Mouse (Mus musculus) right cerebral cortex, postnatal 36 days (tissue): Measurements from ENCODE around the gene Atg14.
"Not testable (repeated sequence)": the region's sequence is repeated elsewhere in the genome, so short reads cannot be mapped to it uniquely, and the experiment has no call there.

Experiments used
- DNase-seq, 2 experiments: peaks; one replicate each; pipeline ENCODE4 v3.0.0; 2022; ENCODE audit warnings: low spot score in 2 of 2, mixed read lengths in 1 of 2

Atg14 gene

DNA sequence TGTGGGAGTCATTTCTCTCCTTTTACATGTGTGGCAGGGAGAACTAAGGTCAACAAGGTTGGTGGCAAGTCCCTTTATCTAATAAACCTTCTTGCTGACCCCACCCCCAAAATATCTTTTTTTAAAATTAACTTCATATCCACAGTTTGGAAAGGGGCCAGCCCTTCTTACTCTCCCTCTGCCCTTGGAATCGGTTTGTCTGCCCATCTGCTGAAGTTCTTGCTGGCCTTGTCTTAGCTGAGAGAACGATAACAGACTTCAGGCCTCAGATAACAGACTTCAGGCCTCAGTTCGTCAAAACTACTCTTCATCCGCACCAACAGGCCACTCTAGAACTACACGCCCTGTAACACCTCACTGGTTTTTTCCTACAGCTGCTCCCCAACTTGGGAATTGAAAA, 26.2 kb downstream of the Atg14 start:
- no peak for DNase-seq

DNA sequence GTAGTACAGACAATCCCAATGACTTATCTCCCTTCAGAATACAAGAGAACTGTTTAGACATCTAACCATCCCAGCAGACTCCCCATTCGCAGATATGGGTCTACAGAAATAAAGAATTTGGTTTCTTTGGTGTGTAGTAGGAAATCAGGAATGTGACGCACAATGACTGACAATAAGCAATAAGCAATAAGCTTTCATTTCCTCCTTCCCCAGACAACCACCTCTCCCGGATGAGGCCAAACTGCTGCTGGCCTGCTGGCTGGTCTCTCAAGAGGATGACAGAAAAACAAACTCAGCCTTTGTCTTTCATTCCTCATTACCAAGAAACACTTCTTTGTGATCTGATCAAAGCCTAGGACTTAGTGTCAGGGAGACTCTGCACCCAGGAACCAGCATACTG, 28.2 kb downstream of the Atg14 start:
- DNase-seq, result no peak

DNA sequence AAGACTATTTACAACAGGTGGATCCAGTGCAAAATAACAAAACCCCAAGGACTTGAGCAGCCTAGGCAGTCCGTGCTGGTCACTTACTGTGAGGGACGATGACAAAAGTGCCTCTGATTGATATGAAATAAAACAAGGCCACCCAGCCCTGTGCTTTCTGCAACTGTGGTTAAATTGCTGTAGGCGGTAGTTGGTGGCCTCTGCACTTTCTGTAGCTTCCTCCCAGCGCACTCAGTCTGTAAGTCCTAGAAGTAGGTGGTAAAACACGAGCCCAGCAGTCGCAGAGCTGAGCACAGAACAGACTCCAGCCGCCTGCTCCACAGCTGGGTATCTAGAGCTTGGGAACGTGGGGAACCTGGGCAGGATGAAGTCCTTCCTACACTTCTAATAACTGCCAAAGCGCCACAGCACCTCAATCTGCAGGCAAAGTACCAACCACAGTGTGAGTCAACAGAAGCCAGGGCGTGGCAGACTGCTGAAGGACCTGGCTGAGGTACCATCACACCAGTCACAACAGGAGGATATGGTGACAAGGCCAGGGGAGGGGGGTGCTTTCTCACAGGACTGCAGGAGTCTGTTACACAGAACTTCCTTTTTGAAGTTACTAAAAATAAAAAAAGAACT, 29.0 kb downstream of the Atg14 start:
- DNase-seq, result no peak

DNA sequence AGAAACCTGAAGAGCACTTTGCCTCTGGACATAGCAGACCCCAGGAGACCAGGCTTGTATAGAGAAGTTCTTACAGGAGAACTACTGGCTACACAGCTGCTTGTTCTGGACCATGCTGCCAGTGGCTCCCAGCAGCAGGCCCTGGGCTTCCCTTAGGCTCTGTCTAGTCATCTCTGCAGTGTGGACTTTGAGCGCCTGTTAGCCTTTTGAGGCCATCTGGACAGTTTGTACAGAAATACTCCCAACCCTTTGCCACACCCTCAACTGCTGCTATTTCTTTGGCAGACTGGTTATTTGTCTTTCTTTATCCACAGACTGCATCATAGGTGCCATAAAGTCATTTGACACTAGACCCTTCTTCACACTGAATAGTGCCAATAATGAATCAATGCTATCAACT, 35.4 kb downstream of the Atg14 start:
- no peak for DNase-seq

DNA sequence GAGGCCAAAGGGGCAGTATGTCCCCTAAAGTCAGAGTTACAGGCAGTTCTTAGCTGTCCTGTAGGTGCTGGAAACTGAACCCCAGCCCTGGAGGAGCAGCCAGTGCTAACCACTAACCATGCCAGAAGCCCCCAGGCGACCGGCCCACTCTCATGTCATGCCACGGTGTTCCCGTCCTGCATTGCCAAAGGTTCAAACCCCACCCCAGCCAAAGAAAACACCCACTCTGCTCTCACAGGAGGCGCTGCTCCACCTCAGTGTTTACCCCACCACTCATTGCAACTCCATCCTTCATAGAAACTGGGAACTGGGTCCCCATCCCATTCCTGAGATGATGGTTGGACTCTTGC, 36.3 kb downstream of the Atg14 start:
- DNase-seq, result no peak

DNA sequence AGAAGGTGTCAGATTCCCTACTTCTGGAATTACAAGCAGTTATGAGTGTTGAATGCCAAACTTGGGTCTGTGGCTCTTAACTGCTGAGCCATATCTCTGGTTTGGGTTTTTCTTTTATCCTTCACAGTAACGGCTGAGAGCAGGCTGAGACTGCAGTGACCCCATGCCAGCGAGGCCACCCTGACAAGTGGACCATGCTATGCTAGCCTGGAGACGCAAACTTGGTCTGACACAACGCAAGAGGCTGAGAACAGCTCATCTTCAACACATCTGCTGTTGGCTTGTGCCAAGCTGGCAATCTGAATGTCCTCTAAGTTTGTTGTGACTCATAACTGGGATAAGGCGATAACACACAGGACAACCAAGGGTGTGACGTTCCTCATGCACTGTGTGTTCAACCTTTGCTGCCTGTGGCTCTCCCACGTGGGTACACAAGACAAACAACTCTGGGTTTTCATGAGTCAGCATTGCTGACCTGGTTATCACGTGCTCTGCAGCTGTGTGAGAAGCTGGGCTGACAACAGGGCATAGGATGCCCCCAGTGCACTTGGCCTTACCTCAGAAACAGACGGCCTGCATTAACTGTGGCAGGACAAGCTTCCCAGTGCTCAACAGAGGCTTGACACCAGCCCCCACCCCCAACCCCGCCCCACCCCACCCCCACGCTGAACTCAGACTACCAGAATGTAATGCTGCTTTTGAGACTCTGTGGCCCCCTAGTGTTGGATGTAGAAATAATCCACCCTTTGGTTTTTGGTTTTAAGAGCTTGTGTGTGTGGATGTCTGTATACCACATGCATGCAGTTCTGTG, 36.9 kb downstream of the Atg14 start:
- DNase-seq, result peak; percentile 44 to 66

DNA sequence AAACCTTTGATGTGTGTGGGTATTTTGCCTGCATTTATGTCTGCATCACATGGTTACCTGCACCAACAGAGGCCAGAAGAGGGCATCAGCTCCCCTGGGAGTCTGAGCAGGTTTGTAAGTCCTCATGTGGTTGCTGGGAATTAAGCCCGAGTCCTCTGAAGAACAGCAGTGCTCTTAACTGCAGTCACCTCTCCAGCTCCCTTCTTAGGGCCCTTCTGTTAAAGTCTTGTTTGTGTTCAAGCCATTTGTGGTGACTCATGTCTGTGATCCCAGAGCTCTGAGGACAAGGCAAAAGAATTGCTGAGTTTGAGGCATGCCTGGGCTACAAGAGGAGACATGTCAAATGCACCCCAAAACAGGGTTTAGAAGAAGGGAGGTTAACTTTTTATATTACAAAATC, 38.0 kb downstream of the Atg14 start:
- no peak for DNase-seq

DNA sequence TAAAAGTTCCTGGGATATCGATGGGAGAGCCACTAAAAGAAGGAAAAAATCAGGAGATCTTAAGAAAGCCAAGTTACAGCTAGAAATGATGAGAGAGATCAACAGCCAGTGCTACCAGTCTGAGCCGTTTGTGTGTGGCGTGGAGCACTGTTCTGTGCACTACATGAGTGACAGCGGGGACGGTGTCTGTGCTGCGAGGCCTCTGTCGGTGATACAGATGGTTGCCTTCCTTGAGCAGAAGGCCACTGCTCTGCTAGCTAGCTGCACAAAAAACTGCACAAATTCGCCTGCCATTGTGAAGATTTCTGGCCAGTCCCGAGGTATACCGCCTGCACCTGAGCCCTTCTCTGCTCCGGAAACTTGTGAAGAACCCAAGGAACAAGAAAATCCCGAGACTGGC, 40.9 kb downstream of the Atg14 start:
- not testable (repeated sequence) for DNase-seq

DNA sequence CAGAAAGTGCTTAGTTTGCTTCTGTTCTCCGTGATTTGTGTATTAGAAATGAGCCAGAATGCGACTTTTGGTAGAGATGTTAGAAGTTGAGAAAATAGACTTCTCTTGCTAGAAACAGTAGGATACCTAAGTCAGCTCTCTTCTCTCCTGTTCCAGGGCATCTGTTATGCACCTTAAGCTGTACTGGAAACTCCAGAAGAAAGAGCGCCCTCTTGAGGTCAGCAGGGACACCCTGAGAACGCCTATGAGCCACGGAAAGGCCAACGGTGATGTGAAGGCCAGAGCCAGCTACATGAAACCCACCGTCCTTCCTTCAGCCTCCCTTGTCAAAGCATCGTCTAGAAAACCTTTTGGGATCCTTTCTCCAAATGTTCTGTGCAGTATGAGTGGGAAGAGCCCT, 41.4 kb downstream of the Atg14 start:
- DNase-seq, result peak; percentile 30 to 69

DNA sequence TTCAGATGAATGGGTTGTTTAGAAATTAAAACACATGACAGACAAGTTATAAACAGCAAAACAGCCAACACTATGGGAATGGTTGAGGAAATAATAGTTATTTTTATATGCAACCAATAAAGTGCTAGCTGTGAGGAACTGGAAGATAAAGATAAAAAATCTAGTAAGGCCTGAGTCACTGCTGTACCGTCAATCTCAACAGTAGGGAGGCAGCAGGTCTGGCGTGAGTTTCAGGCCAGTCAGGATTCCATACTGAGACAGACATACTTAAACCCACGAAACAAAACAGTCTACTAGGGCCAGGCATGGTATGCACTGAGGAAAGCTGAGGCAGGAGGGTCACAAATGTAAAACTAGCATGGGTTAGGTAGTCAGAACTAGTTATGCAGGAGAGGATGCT, 42.2 kb downstream of the Atg14 start:
- no peak for DNase-seq

DNA sequence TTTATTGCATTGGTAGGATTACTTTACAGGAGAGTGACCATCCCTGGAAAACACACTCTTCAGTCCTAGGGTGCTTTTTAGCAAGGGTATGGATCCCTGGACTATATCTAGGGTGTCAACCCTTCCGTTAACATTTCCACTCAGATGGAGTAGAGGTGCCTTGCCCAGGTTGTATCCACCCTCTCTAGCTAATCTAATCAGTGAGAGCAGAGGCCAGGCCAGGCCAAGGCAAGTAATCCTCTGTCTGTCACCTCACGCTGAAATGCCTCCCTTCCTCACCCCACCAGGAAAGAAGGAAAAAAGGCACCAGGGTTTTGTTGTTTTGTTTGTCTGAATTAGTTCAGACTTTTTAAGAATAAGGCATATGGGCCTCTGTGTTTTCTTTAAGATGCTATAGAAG, 42.6 kb downstream of the Atg14 start:
- DNase-seq, result no peak

DNA sequence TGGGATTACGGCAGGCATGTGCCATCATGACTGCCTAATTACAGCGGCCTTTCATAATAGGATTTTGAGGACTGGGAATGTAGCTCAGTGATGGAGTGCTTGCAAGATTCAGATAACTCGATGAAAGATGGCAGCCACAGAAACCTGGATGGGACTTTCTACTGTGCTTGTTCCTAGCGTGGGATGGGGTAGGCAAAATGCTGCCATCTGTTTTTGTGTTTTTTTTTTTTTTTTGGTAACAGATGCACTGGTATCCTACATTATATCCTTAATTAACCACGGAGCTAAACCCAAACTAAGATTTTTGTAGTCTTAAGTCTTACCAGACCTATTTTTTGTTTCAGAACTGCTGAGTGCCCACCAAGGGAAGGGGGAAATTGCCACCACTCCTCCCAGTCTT, 44.6 kb downstream of the Atg14 start:
- no peak for DNase-seq

DNA sequence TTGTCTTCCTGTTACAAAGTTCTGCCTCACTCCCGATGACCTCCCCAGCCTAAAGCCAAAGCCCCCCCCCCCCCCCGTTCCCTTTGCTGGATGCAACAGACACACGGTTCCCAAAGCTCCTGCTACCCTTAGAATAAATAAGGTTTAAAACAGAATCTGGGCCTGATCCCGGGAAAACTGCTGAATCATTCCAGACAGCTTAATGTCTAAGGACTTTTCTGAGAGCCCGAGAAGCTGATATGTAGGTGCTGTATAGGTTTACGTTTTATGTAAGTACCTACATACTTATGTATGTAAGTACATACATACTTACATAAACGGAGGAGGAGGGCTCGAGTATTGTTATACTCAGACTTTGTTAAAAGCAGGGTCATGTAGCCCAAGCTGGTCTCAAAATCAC, 45.1 kb downstream of the Atg14 start:
- no peak for DNase-seq

DNA sequence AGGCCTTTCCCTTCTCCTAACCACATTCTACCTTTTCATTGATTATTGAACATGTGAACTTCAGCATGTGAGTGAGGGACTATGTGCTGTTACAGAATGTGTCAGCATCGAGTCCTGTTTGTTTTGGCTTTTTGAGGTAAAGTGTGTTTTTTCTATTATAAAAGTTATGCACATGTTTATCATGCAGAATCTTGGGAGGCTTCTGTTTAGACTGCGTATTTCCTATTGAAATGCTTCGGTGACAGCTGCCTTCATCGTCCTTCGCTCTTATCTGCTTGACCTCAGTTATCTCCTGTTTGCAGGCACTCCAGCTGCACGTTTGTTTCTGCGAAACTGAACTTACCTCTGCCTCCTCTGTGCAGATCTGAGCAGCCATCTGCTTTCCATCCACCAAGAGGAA, 48.1 kb downstream of the Atg14 start:
- no peak for DNase-seq

DNA sequence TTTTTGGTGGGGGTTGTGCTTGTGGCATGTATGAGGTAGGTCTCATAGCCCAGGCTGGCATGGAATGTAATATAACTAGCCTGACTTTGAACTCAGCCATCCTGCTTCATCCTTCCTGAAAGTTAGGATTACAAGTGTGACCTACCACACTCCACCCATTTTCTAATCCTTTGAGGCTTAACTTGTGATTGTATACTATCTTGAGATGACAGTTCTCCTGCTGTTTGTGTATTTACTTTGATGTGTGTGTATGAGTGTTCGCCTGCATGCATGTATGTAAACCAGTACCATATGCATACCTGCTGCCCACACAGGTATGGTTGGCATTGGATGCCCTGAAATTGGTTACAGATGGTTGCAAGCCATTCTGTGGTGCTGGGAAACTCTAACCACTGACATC, 48.8 kb downstream of the Atg14 start:
- DNase-seq, result no peak

DNA sequence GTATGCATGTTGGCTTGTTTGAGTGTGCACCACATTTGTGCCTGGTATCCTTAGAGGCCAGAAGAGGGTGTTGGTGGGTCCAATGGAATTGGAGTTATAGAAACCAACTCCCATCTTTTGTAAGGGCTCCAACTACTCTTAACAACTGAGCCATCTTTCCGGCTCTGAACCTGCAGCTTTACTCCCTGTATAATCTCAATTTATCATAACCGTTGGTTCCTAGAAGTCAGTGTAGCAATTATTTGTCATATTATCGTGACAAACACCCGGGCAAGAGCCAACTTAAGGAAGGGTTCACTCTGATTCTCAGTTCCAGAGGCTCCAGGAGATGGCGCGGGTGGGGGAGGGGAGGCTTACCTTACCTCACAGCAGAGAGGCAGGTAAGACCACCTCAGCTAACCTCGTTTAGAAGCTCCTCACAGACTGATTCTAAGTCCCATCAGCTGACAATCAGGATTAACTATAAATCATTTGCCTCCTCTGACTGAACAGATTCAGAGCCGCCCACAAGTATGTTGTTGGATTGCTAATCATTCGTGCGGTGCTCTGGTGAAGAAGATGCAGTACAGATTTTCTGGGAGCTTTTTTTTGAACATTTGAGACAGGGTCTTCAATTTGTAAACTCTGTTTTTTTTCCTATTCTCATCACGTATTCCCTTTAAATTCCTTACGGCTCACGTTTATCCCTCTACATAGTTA, 49.5 kb downstream of the Atg14 start:
- DNase-seq, result no peak

DNA sequence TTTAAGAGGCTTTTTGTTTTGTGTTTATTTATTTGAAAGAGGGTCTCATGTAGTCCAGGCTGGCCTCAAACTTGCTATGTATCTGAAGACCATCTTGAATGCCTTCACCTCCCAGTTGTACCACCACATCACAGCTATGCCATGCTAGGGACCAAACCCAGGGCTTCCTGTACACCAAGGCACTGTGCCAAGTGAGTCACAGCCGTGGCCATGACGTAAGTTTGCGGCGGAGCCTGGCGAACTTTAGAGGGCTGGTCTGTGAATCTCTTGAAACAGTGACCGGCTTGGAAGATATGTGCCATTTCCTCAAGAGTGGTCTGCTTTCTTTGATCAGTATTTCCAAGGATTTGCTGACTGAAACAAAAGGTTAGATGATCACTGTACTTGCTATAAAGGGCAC, 51.8 kb downstream of the Atg14 start:
- no peak for DNase-seq

DNA sequence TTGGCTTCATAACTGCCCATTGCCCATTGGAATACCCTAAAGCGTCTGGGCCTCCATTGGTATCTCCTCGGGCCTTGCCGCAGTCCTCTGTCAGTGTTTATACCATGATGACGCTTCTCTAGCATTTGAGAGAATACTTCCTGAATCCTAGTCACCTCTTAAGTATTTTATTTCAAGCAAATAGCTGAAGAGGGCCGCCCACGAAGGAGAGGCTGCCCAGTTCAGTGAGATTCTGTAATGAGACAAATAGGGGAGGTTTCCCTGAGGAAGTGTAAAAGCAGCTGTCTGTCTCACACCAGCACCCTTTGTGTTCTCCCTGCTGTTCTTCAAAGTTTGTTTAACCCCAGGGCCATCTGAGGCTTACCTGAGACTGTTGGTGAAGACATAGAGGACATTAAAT, 53.7 kb downstream of the Atg14 start:
- no peak for DNase-seq

DNA sequence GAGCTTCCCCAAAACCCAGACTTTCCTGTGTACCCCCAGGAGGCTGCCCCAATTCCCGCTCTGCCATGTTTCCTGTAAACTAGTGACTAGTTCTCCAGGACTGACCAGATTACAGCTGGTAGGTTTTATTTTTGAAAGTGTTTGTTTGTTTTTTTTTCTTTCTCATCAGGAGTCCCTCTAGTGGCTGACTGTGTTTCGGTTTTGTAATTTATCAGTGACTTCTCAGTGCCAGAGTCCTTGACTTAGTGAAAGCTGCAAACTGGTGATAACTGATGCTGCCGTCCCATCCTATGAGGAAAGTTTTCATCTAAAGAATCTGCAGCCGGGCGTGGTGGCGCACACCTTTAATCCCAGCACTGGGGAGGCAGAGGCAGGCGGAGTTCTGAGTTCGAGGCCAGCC, 54.8 kb downstream of the Atg14 start:
- no peak for DNase-seq

DNA sequence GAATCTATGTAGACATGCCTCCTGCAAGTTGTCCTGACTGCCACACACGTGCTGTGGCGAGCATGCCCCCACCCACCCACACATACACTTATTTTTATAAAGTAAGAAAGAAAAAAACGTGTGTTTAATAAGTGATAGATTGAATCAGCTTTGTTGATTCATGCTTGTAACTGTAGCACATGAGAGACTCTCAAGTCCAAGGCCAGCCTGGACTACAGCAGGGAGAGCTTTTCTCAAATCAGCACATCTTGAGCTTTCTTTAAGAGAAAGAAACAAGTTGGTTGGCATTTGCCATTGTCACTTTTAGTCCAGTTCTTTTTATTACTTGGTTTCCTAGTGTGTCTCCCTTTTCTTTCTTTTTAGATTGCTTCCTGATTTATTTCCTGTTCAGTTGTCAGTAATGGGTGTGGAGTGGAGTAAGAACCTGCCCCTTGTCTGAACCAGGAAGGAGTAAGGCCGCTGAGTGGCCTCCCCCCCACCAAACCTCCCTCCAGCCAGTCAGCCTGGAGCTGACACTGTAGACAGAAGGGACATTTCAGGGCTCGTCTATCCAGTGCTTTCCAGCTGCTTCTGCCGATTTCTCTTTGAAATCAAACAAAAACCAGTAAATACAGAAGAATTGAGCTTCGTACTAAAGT, 55.5 kb downstream of the Atg14 start:
- no peak for DNase-seq

DNA sequence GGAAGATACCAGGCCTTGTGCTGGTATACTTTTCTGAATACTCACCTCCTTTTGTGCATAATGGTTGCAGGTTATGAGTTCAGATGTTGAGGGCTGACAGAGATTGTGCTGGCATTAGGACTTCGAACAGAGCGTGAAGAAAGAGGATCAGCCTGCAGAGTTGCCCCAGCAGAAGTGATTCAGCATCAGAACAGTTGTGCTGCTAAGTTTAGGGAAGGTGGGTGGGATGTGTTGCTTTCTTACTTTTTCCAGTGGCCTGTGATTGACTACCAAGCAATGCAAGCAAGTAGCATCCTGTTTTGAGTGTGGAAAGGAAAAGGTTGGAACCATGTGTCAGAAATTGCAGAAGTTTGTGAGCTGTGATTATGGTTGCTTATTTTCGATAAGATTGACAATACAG, 56.8 kb downstream of the Atg14 start:
- DNase-seq, result peak; percentile 23 to 67

DNA sequence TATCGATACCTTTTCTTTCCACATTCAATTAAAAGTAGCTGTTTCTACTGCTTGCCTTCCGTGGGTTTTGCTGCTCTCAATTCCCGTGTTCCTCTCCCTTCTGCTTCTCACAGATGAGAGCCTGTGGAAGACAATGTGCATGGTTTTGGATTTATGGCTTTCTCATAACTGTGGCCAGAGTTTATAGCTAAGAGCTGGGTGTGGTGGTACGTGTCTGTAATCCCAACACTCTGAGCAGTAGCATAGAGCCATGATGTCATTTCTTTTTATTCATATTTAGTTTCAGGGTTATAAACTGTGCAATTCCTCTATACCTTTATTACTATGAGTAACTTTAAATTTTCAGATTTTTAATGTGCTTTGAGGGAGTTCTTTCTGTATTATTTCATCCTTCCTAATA, 60.2 kb downstream of the Atg14 start:
- DNase-seq, result no peak

DNA sequence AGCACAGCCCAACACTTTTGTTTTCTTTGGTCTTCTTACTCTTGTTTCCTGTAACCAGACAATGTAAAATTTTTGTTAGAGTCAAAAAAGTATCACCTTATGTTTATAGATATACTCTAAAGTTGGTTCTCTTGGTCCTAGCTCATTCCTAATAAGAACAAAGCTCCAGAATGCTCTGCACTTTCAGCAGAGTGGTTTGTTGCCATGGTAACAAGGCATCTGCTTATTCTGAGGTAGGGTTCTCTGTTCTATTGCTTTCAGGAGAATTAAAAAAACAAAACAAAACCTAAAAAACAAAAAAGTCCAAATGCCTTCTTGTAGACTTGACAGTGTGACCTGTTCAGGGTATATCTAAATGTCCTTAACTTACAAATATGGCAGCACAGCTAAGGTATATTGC, 62.4 kb downstream of the Atg14 start:
- DNase-seq, result no peak
